Mouse (Mus musculus) macrophage (primary cell): ENCODE data around the gene Med23. TPM values are rescaled to one million over a fixed set of nuclear protein-coding genes. Genes with fewer than 3 reads are reported as not detected.

Source experiments
- H3K27ac ChIP-seq: fragments of 350-480 bp; formaldehyde crosslinking; 2 replicates; pipeline ENCODE4 v1.9.0; 2021
- H3K36me3 ChIP-seq: fragments of 350-480 bp; formaldehyde crosslinking; 2 replicates; pipeline ENCODE4 v1.9.0; 2021; ENCODE audit errors: inconsistent target
- H3K4me3 ChIP-seq: fragments of 350-480 bp; formaldehyde crosslinking; 2 replicates; pipeline ENCODE4 v1.9.0; 2021; ENCODE audit errors: inconsistent target
- H3K79me2 ChIP-seq: fragments of 350-480 bp; formaldehyde crosslinking; 2 replicates; pipeline ENCODE4 v1.9.0; 2021; ENCODE audit errors: inconsistent target
- WGBS: methylation state at CpG from one replicate; pipeline ENCODE4 v1.1.7; 2026; ENCODE audit warnings: inconsistent platforms; ENCODE audit not compliant: missing documents; 5-methylcytosine and 5-hydroxymethylcytosine counted together
- polyA plus RNA-seq: library from polyadenylated mRNA; stranded (reverse); fragments of 250-400 nt; gene quantifications from 3 replicates; pipeline ENCODE4 v1.2.4, GENCODE M21; 2018; ENCODE audit warnings: inconsistent platforms

Gene Med23
- polyA plus RNA-seq, 1 experiment from 2014 or later: 11.6 TPM

DNA sequence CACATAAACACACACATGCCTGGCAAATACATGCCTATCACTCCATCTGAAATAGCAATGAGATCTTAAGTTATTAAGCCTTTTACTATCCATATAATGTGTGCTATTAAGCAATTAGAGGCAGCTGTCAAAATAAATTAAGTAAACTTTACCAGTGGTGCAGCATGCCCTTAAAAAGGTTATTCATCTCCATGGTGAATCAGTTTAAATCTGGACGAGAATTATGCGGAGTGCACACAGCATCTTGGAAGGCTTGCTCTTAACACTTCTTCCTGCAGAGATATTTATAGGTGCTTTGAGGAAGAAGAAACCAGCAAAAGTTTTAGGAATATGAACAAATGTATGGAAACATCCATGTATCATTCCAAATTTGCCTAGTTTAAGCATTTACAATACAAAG lies 92.1 kb downstream of the Med23 start:
- Histone ChIP-seq H3K27ac (no peak overlapping the region), H3K79me2 (no peaks in the 10 kb centered on the region), H3K4me3 (no peak overlapping the region), H3K36me3 (no peaks in the 10 kb centered on the region)
- WGBS: 85% methylated on average over 2 of the region's 2 CpGs

Other genes with a start within 250 kb of the Med23 start
- gene Enpp1, start 157.8 kb upstream of the Med23 start, polyA plus RNA-seq: 14.4 to 16.1 TPM (median 15.6 TPM) in 3 replicates
- not detected in 3 replicates for gene Enpp3, start 27.2 kb upstream of the Med23 start, polyA plus RNA-seq
- gene Arg1, start 57.5 kb downstream of the Med23 start, polyA plus RNA-seq: 0.23 TPM in 1 of 3 replicates, not detected in the others